Mouse (Mus musculus) lung, adult 2 months (tissue): Measurements from ENCODE around the gene Onecut1. TPM values are rescaled to one million over a fixed set of nuclear protein-coding genes. Genes with fewer than 3 reads are reported as not detected.

Experiments
- DNase-seq: peaks from one replicate; pipeline ENCODE4 v3.0.0; 2022
- H3K4me1 ChIP-seq: fragments of 200-500 bp; 2 replicates; pipeline ENCODE4 v1.6.1; 2011; ENCODE audit warnings: low read length; ENCODE audit not compliant: control insufficient read depth, insufficient read depth
- H3K4me3 ChIP-seq: fragments of 200-500 bp; replicated peaks from 2 replicates; pipeline ENCODE3; 2011; ENCODE audit warnings: low read depth, mild to moderate bottlenecking, control low read depth, low read length; ENCODE audit errors: extremely low read depth
- CTCF ChIP-seq: fragments of 200-500 bp; IDR thresholded peaks from 2 replicates; pipeline ENCODE4 v1.5.1; 2011; ENCODE audit warnings: mild to moderate bottlenecking, low read length, control low read depth; ENCODE audit not compliant: insufficient read depth
- POLR2A ChIP-seq: fragments of 200-500 bp; IDR thresholded peaks from 2 replicates; pipeline ENCODE4 v1.6.1; 2011; ENCODE audit warnings: low read depth, mild to moderate bottlenecking, control low read depth, low read length, borderline replicate concordance; ENCODE audit errors: extremely low read depth
- WGBS: fragments of 180-500 bp; shearing (Covaris S2); methylation state at CpG from one replicate; pipeline ENCODE4 v1.1.7; 2018; 5-methylcytosine and 5-hydroxymethylcytosine counted together
- polyA plus RNA-seq: library from polyadenylated mRNA; depleted of rRNA; stranded (reverse); fragments of >200 nt; gene quantifications from 2 replicates; pipeline ENCODE4 v1.2.3, GENCODE M21; 2012

Gene Onecut1
- polyA plus RNA-seq, 1 experiment, result not detected

DNA sequence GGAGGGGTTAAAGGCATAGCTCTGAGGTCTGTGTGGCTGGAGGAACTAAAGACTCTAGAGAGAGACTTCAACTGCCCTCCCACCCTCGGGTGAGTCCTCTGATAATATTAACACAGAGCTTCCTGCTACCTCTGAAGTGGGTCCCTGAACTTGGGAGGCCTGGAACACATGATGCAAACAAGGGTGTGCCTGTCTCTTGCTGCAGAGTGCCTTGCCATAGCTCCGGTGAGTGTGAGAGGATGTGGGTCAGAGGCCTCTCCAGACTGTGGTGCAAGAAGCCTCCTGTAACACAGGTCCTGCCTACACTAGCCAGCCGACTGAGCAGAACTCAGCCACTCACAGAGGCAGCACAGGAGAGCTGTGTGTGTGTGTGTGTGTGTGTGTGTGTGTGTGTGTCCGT lies 45.2 kb downstream of the Onecut1 start:
- no peak for TF ChIP-seq CTCF
- TF ChIP-seq POLR2A, result peak; percentile 33; the same call in 1 of the 2 replicates
- peak; percentile 48 for DNase-seq
- WGBS, result 16% methylated on average over 4 of the region's 4 CpGs
- no peak overlapping the region for H3K4me3 ChIP-seq
- peaks cover 6% of the 10 kb centered on the region; the same call in 1 of the 2 replicates for H3K4me1 ChIP-seq

DNA sequence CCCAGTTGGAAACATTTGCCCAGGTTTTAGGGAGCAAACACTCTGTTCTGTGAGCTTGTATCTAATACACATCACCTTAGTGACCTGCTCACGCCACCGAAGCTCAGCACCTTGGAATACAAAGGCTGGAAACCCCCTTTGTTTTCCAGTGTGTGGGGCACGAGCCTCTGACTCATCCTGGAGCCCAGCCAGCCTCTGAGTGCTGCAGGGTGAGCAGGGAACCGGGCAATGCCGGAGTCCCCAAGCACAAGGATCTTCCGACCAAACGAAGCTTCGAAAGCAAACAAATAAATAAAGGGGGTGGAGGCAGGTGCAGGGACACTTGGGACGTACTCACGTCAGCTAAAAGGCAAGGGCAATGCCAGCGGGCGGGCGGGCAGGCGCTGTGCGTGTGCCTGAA lies 47.5 kb downstream of the Onecut1 start:
- TF ChIP-seq CTCF (no peak), POLR2A (no peak)
- H3K4me3 ChIP-seq, result no peak overlapping the region
- 44% methylated on average over 15 of the region's 15 CpGs for WGBS
- peaks cover 6% of the 10 kb centered on the region; the same call in 1 of the 2 replicates for H3K4me1 ChIP-seq
- DNase-seq, result peak; percentile 50

DNA sequence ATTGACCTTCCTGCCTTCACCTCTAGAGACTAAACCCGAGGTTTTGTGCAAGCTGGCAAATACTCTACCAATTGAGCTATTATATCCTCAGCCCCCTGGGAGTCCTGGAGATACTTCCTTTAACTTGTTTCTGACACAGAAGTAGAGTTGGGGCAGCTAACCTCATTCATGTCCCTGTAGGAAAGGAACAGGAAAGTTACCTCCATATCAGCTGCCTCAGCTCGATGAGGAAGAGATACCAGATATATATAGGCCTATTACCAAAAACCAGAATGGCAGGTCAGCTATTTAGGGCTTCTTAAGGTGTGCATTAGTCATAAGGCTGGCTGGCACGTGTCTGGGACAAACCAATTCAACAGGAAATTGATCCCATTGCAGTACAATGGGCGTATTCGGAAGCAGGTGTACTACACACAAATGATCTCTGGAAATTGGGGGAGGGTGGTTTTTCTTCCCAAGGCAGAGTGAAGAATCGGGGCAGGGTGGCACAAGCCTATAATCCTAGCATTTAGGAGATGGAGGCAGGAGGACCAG lies 48.6 kb downstream of the Onecut1 start:
- peaks cover 6% of the 10 kb centered on the region; the same call in 1 of the 2 replicates for H3K4me1 ChIP-seq
- no peak overlapping the region for H3K4me3 ChIP-seq
- TF ChIP-seq POLR2A (no peak), CTCF (no peak)
- DNase-seq, result no peak
- WGBS, result 78% methylated on average over 6 of the region's 6 CpGs

DNA sequence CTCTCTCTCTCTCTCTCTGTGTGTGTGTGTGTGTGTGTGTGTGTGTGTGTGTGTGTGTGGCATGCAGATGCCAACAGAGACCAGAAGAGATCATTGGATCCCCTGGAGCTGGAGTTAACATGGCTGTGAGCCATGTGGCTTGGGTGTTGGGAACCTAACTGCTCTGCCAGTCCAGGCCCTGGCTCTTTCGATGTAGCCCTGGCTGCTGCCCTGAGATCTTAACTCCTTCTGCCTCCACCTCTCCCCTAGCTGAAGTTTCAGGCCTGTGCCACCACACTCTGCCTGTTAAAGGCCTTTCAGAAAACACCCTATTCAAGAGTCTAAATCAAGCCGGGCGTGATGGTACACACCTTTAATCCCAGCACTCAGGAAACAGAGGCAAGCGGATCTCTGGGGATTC lies 49.7 kb downstream of the Onecut1 start:
- TF ChIP-seq POLR2A, result no peak
- TF ChIP-seq CTCF, result no peak
- Histone ChIP-seq H3K4me3 (no peak overlapping the region), H3K4me1 (peaks cover 6% of the 10 kb centered on the region; the same call in 1 of the 2 replicates)
- no peak for DNase-seq
- 68% methylated on average over 4 of the region's 4 CpGs for WGBS

DNA sequence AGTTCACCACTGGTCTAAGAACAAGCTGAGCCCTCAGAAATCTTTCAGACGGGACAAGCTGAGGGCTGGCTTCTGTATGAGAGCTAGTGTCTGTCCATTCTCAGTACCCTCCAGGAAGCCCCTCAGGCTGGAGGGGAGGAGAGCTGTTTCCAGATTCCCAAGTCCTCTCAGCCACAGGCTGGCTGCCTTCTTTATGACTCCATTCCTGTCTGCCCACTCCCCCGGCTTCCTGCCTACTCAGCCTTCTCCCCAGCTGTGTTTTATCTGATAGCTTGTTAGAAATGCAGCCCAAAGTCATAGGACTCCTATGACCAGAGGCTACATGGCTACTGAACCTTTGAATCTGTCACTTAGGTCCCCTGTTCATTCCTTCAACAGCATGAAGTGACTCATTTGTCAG lies 50.2 kb downstream of the Onecut1 start:
- WGBS, result 63% methylated on average over 2 of the region's 2 CpGs
- no peak for TF ChIP-seq CTCF
- no peak for TF ChIP-seq POLR2A
- no peak for DNase-seq
- H3K4me3 ChIP-seq, result no peak overlapping the region
- H3K4me1 ChIP-seq, result peaks cover 6% of the 10 kb centered on the region; the same call in 1 of the 2 replicates

DNA sequence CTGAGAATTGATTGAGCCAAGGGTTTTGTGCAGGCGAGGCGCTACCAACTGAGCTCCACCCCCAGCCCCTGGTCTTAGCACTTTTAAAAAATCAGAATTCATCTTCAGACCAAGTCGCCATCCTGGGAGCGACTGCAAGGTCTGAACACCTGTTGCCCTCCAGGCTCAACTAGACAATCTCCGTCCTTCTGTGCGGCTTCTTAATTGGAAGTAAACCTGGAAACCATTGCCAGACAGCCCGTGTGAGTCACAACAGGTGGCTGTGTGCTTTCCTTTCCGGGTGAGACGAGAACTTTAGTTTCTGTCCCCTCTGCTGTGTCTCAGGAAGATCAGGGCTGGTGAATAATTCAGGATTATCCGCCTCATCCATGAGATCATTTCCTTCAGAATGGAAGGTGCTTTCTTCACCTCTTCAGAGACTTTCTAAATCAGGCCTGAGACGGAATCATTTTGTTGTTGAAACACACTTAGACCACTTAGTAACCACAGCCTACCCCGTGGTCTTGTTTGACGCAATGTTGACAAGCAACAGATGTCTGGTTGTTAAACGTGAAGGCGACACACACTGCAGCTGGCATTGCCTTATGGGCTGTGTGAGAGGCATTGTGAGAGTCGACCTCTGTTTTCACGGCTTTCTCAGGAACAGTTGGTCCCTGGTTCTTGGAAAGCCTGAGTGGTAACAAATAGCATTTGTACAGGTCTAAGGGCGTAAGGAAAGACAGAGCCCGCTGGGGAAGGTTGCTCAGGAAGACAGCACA lies 51.1 kb downstream of the Onecut1 start:
- H3K4me1 ChIP-seq, result peaks cover 3% of the 10 kb centered on the region; the same call in 1 of the 2 replicates
- WGBS, result 75% methylated on average over 19 of the region's 19 CpGs
- TF ChIP-seq POLR2A (no peak), CTCF (no peak)
- no peak for DNase-seq
- H3K4me3 ChIP-seq, result no peak overlapping the region

DNA sequence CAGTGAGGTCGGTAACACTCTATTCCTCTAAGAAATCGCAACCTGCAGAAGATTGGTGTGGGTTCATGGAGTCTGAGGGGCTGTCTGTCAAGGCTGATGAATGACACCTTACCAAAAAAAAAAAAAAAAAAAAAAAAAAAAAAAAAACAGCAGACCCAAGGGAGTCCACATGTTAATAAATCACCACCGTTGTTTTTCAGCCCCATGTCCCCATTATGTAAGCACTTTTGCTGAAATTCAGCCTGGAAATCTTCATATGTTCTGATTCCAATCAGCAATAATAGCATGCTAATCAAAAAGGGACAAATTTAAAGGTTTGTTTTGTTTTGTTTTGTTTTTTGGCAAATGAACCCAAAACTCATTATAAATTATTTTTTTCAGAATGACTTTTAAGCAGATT lies 53.9 kb downstream of the Onecut1 start:
- H3K4me3 ChIP-seq, result no peak overlapping the region
- H3K4me1 ChIP-seq, result no peaks in the 10 kb centered on the region
- TF ChIP-seq POLR2A (no peak), CTCF (no peak)
- 84% methylated on average over 3 of the region's 3 CpGs for WGBS
- no peak for DNase-seq

DNA sequence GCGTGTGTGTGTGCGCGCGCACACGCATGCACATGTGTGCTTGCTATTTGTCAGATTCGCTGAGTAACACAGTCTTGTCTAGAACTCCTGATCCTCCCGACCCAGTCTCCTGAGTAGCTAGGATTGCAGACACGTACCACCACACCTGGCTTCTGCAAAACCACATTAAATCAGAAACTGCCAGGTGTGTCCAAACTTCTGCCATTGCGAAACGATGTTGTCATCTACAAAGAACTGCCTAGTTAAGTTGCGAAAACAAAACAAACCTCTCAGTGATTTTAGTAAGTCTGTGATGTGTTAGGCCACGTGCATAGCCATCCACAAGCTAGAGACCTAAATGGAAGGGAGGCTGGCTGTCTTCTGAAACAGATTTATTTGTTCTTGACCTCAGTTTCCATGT lies 58.7 kb downstream of the Onecut1 start:
- WGBS, result 82% methylated on average over 12 of the region's 12 CpGs
- Histone ChIP-seq H3K4me3 (no peak overlapping the region), H3K4me1 (no peaks in the 10 kb centered on the region)
- DNase-seq, result no peak
- TF ChIP-seq POLR2A, result no peak
- TF ChIP-seq CTCF, result no peak

DNA sequence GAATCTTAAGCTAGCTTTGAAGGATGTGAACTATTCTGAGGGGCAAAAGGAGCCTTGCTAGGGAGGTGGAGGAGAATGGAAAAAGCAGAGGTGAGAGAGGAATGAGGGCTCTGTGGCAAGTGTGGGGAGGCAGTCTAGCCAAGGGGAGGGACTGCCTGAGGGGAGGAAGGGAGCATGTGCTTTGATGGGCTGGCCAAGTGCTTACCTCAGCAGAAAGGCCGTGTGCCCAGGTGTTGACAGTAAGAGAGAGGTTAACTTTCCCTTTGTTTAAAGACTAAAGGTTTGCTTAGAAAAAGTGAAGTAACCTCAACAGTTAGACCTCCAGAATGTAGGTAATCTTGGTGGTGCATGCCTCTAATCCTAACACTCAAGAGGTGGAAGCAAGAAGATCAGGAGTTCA lies 59.7 kb downstream of the Onecut1 start:
- TF ChIP-seq POLR2A (no peak), CTCF (no peak)

DNA sequence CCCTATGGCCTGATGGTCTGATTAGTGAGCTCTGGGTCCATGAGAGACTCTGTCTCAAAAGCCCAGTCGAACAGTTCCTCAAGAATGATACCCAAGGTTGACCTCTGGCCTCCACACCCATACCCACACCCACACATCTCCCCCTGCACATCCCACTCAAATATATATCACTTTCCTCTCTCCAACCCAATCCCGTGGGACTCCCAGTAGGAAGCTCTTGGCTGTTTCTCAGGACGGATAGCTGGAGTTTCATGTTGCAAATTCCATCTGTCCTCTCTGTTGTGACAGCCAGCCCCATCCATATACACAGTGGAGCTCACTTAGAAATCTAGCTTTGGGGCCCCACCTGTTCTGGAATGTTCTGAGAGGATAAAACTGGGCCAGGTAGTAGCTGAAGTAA lies 61.2 kb downstream of the Onecut1 start:
- H3K4me3 ChIP-seq, result no peak overlapping the region
- no peak for TF ChIP-seq CTCF
- TF ChIP-seq POLR2A, result no peak

More for the DNA sequence above, 59.7 kb downstream of the Onecut1 start:
- H3K4me3 ChIP-seq, result no peak overlapping the region
- no peak for DNase-seq
- 31% methylated on average over 1 of the region's 1 CpGs for WGBS
- H3K4me1 ChIP-seq, result no peaks in the 10 kb centered on the region

More for the DNA sequence above, 61.2 kb downstream of the Onecut1 start:
- WGBS, result 49% methylated on average over 3 of the region's 3 CpGs
- DNase-seq, result no peak
- no peaks in the 10 kb centered on the region for H3K4me1 ChIP-seq
